Mouse (Mus musculus) heart, embryonic 15.5 days (tissue): ENCODE results near the gene Hat1. TPM values are rescaled to one million over a fixed set of nuclear protein-coding genes. Genes with fewer than 3 reads are reported as not detected.

Experiments used
- ATAC-seq: fragments of 200-750 bp; cut with Nextera tagmentation; replicated peaks from 2 replicates; pipeline ENCODE4 v1.8.0; 2017; ENCODE audit warnings: low read depth, moderate TSS enrichment; ENCODE audit not compliant: insufficient number of reproducible peaks, insufficient read depth, low FRiP score
- H3K27ac ChIP-seq: fragments of 300-500 bp; sonication (generic); 2 replicates; pipeline ENCODE4 v1.5.1; 2015; ENCODE audit warnings: mild to moderate bottlenecking, inconsistent platforms
- H3K27me3 ChIP-seq: fragments of 300-500 bp; sonication (generic); 2 replicates; pipeline ENCODE4 v1.6.1; 2015; ENCODE audit warnings: inconsistent platforms
- H3K36me3 ChIP-seq: fragments of 300-500 bp; sonication (generic); 2 replicates; pipeline ENCODE4 v1.6.1; 2015; ENCODE audit warnings: mild to moderate bottlenecking, inconsistent platforms
- H3K4me1 ChIP-seq: fragments of 300-500 bp; sonication (generic); replicated peaks from 2 replicates; pipeline ENCODE4 v1.6.1; 2015; ENCODE audit warnings: inconsistent platforms
- H3K4me2 ChIP-seq: fragments of 300-500 bp; sonication (generic); 2 replicates; pipeline ENCODE4 v1.6.1; 2015; ENCODE audit warnings: inconsistent platforms, mild to moderate bottlenecking, moderate library complexity
- H3K4me3 ChIP-seq: fragments of 300-500 bp; sonication (generic); 2 replicates; pipeline ENCODE4 v1.5.1; 2015; ENCODE audit warnings: mild to moderate bottlenecking, inconsistent platforms
- H3K9ac ChIP-seq: fragments of 300-500 bp; sonication (generic); 2 replicates; pipeline ENCODE4 v1.6.1; 2015; ENCODE audit warnings: mild to moderate bottlenecking, inconsistent platforms
- H3K9me3 ChIP-seq: fragments of 300-500 bp; sonication (generic); replicated peaks from 2 replicates; pipeline ENCODE4 v1.6.1; 2016; ENCODE audit warnings: inconsistent platforms
- WGBS: fragments of 180-500 bp; shearing (Covaris S2); methylation state at CpG from one replicate; pipeline ENCODE4 v1.1.7; 2015; ENCODE audit warnings: mixed read lengths; 5-methylcytosine and 5-hydroxymethylcytosine counted together
- polyA plus RNA-seq: library from polyadenylated mRNA; unstranded; fragments of >200 nt; fragmentation: Nextera tagmentation; extraction: Ambion mirVana; gene quantifications from 2 replicates; pipeline ENCODE4 v1.2.1, GENCODE M21; 2015

The Hat1 gene
- polyA plus RNA-seq, 1 experiment from 2014 or later = 104 TPM

DNA sequence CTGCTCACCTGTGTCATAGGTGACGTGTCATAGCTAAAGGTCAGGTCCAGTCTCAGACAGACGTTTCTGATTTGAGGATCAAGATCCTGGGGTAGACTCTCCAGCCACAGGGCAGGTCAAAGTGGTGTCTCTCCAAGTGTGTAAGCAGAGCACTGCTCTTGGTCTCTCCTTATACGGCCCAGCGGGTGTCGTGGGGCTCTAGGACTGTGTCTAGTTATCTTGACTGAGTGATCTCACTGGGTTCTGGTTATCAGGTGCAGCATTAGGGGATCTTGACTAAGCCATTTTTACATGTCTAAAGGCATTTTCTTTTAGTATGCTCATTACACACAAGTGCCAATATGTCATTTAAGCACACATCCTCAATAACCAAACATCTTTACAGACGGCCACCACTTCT is 82.3 kb downstream of the Hat1 start:
- no peak overlapping the region for H3K4me2 ChIP-seq
- H3K9me3 ChIP-seq = no peaks in the 10 kb centered on the region
- no peaks in the 10 kb centered on the region for H3K36me3 ChIP-seq
- H3K27me3 ChIP-seq = no peaks in the 10 kb centered on the region
- no peak for ATAC-seq
- no peak overlapping the region for H3K4me3 ChIP-seq
- peaks cover 4% of the 10 kb centered on the region; the same call in 1 of the 2 replicates for H3K4me1 ChIP-seq
- 81% methylated on average over 6 of the region's 6 CpGs for WGBS
- no peak overlapping the region for H3K9ac ChIP-seq
- H3K27ac ChIP-seq = no peak overlapping the region

DNA sequence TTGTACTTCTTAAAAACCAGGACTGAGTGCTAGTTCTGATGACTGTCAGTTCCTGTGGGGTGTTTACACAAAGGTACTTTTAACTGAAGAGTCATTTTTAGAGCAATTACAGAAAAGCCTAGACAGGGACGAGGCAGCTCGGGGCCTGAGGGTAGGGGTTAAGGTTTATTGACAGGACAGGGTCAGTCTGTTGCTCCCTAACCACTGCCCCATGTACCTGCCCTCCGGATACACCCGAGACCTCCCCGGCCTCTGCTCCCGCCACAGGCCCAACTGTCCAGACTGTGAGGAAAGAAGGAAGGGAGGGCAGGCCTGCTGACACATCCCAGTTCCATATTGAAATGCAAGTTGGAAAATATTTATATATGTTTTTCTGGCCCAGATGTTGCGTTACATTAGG is 85.1 kb downstream of the Hat1 start:
- Histone ChIP-seq H3K4me1 (peaks cover 4% of the 10 kb centered on the region; the same call in 1 of the 2 replicates), H3K4me2 (no peak overlapping the region), H3K4me3 (no peak overlapping the region), H3K9me3 (no peaks in the 10 kb centered on the region), H3K9ac (no peak overlapping the region), H3K27me3 (no peaks in the 10 kb centered on the region), H3K27ac (no peak overlapping the region), H3K36me3 (no peaks in the 10 kb centered on the region)
- 71% methylated on average over 7 of the region's 7 CpGs for WGBS
- ATAC-seq = no peak

GRCm38 (mm10) chr2:71474345-71474744 is 85.6 kb downstream of the Hat1 start:
- no peak overlapping the region for H3K27ac ChIP-seq
- no peak overlapping the region for H3K9ac ChIP-seq
- no peaks in the 10 kb centered on the region for H3K9me3 ChIP-seq
- WGBS = 46% methylated on average over 7 of the region's 7 CpGs
- no peak for ATAC-seq
- peaks cover 4% of the 10 kb centered on the region; the same call in 1 of the 2 replicates for H3K4me1 ChIP-seq
- H3K4me2 ChIP-seq = no peak overlapping the region
- H3K36me3 ChIP-seq = no peaks in the 10 kb centered on the region
- no peaks in the 10 kb centered on the region for H3K27me3 ChIP-seq
- no peak overlapping the region for H3K4me3 ChIP-seq

DNA sequence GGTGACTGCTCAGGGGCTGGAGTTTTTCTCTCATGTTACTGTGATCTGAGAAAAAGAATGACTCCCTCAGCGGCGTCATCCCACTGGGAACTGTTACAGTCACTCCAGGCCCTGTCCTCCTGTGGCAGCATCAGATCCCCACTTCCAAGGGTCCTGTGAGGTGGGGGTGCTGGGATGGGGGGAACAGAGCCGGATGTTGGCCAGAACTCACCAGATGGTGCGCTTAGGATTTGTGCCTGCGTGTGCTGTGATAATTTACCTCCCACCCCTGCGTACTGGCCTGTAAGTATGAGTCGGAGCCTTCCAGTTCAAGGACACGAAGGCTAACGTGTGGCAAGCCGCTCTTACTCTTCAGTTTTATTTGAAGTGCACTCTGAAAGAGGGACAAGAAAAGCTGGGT is 86.6 kb downstream of the Hat1 start:
- H3K36me3 ChIP-seq = no peaks in the 10 kb centered on the region
- ATAC-seq = no peak
- no peak overlapping the region for H3K4me3 ChIP-seq
- 73% methylated on average over 10 of the region's 10 CpGs for WGBS
- H3K4me1 ChIP-seq = peaks cover 8% of the 10 kb centered on the region
- H3K4me2 ChIP-seq = no peak overlapping the region
- H3K9me3 ChIP-seq = no peaks in the 10 kb centered on the region
- H3K27ac ChIP-seq = no peak overlapping the region
- no peaks in the 10 kb centered on the region for H3K27me3 ChIP-seq
- no peak overlapping the region for H3K9ac ChIP-seq

DNA sequence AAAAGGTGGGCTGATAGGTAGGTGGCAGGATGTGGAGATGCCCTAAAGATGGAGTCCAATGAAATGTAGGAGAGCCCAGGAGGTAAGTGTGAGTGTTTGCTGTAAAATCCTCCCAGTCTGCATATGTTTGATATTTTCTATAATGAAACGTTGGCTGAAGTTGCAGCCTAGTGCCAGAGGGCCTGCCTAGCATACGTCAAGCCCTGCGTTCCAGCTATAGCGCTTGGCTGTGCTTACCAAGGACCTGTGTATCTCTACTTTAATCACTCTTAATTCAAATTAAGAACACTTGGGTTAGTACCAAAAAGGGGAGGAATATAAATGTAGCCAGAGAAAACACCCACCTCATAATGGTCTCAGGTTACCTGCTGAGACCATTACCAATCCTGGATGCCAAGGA is 87.0 kb downstream of the Hat1 start:
- Histone ChIP-seq H3K9ac (no peak overlapping the region), H3K4me3 (no peak overlapping the region), H3K36me3 (no peaks in the 10 kb centered on the region), H3K9me3 (no peaks in the 10 kb centered on the region), H3K27ac (no peak overlapping the region), H3K4me2 (no peak overlapping the region), H3K27me3 (no peaks in the 10 kb centered on the region), H3K4me1 (peaks cover 8% of the 10 kb centered on the region)
- ATAC-seq = no peak
- 90% methylated on average over 4 of the region's 4 CpGs for WGBS

GRCm38 (mm10) chr2:71477787-71478186 is 89.0 kb downstream of the Hat1 start:
- H3K27ac ChIP-seq = no peak overlapping the region
- H3K4me2 ChIP-seq = no peak overlapping the region
- H3K4me3 ChIP-seq = no peak overlapping the region
- H3K4me1 ChIP-seq = peaks cover 8% of the 10 kb centered on the region
- no peaks in the 10 kb centered on the region for H3K27me3 ChIP-seq
- no peak overlapping the region for H3K9ac ChIP-seq
- no peaks in the 10 kb centered on the region for H3K36me3 ChIP-seq
- H3K9me3 ChIP-seq = no peaks in the 10 kb centered on the region
- no peak for ATAC-seq

DNA sequence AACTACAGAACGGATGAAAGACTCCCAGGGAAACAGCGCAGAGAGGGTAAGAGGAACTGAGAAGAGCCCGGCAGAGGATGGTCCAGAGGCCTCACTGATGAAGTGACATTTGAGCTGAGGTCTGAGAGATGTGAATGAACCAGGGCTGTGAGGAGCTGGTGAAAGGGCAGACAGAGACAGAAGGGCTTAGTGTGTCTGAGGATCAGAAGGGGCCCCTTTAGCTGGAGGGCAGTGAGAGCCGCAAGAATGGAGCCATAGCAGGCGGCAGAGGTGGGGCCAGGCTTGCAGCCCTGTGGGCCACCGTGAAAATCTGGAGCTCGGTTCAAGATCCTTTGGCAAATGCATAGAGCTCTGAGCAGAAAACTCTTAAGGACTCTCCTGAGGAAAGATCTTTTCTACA is 91.2 kb downstream of the Hat1 start:
- ATAC-seq = no peak

DNA sequence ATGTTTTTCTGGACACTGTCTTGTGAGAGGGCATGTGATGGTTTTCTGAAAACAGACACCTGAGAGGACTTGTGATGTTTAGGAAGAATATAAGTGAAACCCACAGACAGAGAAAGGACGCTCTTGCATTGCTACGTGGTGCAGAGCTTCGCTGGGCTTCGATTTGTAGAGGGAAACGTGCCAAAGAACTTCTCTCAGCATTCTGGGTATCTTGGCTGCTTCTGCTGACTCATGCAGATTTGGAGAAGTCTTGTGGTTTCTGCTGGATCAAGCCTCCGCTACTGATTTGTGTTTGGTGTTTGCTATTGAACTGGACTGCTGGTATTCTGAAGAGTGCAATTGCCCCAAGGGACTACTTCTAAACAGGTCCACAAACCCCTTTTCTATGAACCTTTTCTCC is 93.1 kb downstream of the Hat1 start:
- H3K27ac ChIP-seq = no peak overlapping the region
- WGBS = 69% methylated on average over 6 of the region's 6 CpGs
- no peak overlapping the region for H3K9ac ChIP-seq
- H3K36me3 ChIP-seq = no peaks in the 10 kb centered on the region
- no peak overlapping the region for H3K4me2 ChIP-seq
- ATAC-seq = no peak
- H3K4me1 ChIP-seq = peaks cover 4% of the 10 kb centered on the region; the same call in 1 of the 2 replicates
- H3K27me3 ChIP-seq = no peaks in the 10 kb centered on the region
- no peak overlapping the region for H3K4me3 ChIP-seq
- H3K9me3 ChIP-seq = no peaks in the 10 kb centered on the region

More for the DNA sequence above, 91.2 kb downstream of the Hat1 start:
- Histone ChIP-seq H3K27ac (no peak overlapping the region), H3K36me3 (no peaks in the 10 kb centered on the region), H3K4me2 (no peak overlapping the region), H3K4me3 (no peak overlapping the region), H3K4me1 (peaks cover 4% of the 10 kb centered on the region; the same call in 1 of the 2 replicates), H3K9me3 (no peaks in the 10 kb centered on the region), H3K9ac (no peak overlapping the region), H3K27me3 (no peaks in the 10 kb centered on the region)
- 18% methylated on average over 7 of the region's 7 CpGs for WGBS

DNA sequence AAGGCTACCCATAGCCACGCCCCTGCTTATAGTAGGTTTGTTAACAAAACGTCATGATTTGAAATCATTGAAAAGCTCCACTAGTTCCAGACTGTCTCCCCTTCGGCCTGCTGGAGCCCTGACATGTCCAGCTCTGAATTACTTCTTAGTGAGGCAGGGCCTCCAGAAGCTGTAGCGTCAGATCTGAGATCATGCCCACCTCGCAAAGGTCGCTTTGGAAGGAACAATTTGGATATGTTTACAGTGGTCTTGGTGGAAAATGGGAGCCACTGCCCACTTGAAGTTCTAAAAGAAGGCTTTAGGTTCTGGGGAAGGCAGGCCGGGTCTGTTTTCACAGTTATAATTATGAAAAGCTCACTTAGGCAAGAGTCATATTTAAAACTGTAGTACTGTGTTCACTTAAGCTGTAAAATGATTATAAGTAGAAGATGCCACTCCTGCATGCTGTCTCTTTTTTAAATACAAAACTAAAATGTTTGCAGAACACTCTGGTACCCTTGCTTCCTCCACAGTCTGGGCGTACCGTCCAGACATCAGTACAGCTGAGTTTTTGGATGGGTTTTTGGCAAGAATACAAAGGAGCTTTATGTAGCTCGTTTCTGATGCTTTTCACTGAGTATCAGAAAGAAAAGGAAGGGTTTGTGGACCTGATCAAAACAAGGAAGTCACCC is 94.4 kb downstream of the Hat1 start:
- Histone ChIP-seq H3K9me3 (no peaks in the 10 kb centered on the region), H3K4me2 (no peak overlapping the region), H3K4me3 (no peak overlapping the region), H3K9ac (no peak overlapping the region), H3K27ac (no peak overlapping the region), H3K4me1 (peaks cover 4% of the 10 kb centered on the region; the same call in 1 of the 2 replicates), H3K36me3 (no peaks in the 10 kb centered on the region), H3K27me3 (no peaks in the 10 kb centered on the region)
- WGBS = 71% methylated on average over 10 of the region's 10 CpGs
- ATAC-seq = no peak

DNA sequence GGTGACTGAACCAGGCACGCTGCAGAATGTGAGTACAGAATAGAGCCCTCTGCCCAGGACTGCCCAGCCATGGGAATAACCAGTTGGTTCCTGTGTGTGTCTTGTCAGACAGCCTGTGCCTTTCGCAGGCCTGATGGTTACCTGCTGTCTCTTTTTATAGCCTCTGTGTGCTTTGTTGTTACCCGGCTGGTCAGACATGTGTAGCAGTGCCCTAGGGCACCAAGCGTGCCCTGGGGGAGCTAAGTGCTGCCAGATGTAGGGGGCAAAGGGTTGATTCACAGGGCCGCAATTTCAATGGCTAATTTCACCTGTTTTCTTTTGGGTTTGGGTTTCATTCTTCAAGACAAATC is 94.9 kb downstream of the Hat1 start:
- Histone ChIP-seq H3K9me3 (no peaks in the 10 kb centered on the region), H3K4me3 (no peak overlapping the region), H3K36me3 (no peaks in the 10 kb centered on the region), H3K4me2 (no peak overlapping the region), H3K27me3 (no peaks in the 10 kb centered on the region), H3K4me1 (peaks cover 4% of the 10 kb centered on the region; the same call in 1 of the 2 replicates), H3K27ac (no peak overlapping the region), H3K9ac (no peak overlapping the region)
- WGBS = 70% methylated on average over 5 of the region's 5 CpGs
- ATAC-seq = no peak
